Mouse (Mus musculus) stomach, postnatal 0 days (tissue): ENCODE data around the gene Ppp1r3f.

ENCODE experiments used
- CTCF ChIP-seq: IDR thresholded peaks from 2 replicates; pipeline ENCODE4 v1.5.1; 2016; ENCODE audit warnings: antibody characterized with exemption, low read depth, mild to moderate bottlenecking, moderate library complexity
- EP300 ChIP-seq: optimal IDR thresholded peaks from 2 replicates; pipeline ENCODE3; 2016; ENCODE audit warnings: antibody characterized with exemption

DNA sequence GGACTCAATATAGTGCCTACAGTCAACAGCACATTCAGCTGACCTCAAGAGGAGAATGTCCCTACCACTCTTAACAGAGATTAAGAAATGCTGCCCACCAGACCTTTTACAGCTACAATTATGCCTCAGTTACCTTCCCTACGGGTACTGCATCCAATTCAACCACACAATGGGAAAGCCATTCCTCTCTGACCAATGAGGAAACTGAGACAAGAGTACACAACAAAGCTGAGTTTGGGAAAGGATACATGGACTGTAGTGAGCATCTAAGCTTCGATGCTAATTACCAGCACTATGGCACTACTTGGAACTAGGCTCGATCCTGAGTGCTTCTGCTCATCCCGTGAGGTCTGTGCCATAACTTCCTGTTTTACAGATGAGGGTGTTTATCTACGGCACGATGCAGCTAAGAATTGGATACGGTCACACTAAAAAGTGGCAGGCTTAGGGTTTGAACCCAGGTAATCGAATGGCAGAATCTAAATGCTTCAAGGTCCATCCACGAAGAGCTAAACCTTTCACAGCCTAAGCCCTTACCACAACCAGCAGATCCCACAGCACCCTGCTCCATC is 2.4 kb downstream of the Ppp1r3f start:
- TF ChIP-seq CTCF (no peak), EP300 (no peak)
